Mouse (Mus musculus) G1E (cell line): Measurements from ENCODE around the gene Pcsk4.

Experiments used
- CTCF ChIP-seq: IDR thresholded peaks from 2 replicates; pipeline ENCODE4 v1.5.1; 2012; ENCODE audit warnings: low read depth, low read length, inconsistent platforms, mixed read lengths
- GATA1 ChIP-seq: IDR thresholded peaks from 2 replicates; pipeline ENCODE4 v1.6.1; 2012; ENCODE audit warnings: borderline replicate concordance, low read length, inconsistent platforms, mixed read lengths
- GATA2 ChIP-seq: IDR thresholded peaks from 2 replicates; pipeline ENCODE4 v1.6.1; 2012; ENCODE audit warnings: low read depth, low read length, inconsistent platforms, borderline replicate concordance
- TAL1 ChIP-seq: conservative IDR thresholded peaks from 2 replicates; pipeline ENCODE4 v1.6.1; 2012; ENCODE audit warnings: low read depth, low read length, inconsistent platforms, mixed read lengths

DNA sequence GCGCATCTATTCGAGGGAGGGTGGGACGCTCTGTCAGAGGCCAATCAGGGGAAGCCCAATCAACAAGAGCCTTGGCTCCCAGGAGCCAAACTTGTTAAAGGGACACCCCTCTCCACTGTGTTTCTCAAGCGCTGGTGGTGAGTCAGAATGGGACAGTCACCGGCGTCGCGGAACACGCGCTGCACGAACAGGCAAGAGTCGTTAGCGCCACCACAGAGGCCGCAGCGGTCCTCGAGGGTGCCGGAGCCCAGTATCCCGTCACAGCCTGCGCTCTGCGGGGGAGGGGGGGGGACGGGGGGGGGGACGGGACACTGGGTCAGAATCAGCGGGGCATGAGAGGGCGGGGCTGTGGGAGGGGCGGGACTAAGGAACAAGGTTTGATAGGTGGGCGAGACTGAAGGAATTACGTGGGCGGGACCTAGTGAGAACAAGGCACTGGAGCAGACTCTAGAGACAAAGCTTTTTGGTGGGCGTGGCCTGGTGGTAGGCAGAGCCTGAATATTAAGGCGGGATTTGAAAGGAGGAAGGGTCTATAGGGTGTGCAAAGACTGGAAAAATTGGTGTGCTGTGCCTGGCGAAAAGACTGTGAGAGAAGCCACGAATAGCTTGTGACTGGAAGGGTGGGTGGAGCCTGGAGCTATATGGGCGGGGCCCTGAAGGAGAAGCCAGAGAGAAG lies 13.6 kb upstream of the Pcsk4 start:
- no peak for TF ChIP-seq CTCF
- TF ChIP-seq TAL1: no peak
- no peak for TF ChIP-seq GATA1
- TF ChIP-seq GATA2: no peak
